Mouse (Mus musculus) right cerebral cortex, postnatal 10 days (tissue): ENCODE results near the gene Slc39a10.
"Not testable (repeated sequence)": the region's sequence is repeated elsewhere in the genome, so short reads cannot be mapped to it uniquely, and the experiment has no call there.

Experiments used
- DNase-seq, 2 experiments: peaks; one replicate each; pipeline ENCODE4 v3.0.0; 2021; ENCODE audit warnings: low spot score in 2 of 2

Slc39a10 gene

DNA sequence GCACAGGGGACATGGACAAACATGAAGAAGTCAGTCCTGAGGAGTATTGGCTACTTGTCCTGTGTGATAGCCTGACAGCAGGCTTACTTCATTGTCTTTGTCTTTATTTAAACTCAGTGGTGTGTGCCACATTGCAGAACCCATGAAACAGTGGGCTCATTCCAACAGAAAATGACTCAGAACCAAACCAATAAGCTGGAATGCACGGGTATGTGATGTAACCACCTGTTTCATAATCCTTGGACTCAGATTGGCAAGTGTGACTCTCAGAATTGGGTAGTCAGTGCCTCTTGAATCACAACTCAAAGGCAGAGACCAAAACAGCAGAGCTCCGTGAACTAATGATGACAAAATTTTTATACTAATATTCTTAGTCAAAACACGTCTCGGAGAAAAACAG lies 110.4 kb downstream of the Slc39a10 start:
- DNase-seq = not testable (repeated sequence)

DNA sequence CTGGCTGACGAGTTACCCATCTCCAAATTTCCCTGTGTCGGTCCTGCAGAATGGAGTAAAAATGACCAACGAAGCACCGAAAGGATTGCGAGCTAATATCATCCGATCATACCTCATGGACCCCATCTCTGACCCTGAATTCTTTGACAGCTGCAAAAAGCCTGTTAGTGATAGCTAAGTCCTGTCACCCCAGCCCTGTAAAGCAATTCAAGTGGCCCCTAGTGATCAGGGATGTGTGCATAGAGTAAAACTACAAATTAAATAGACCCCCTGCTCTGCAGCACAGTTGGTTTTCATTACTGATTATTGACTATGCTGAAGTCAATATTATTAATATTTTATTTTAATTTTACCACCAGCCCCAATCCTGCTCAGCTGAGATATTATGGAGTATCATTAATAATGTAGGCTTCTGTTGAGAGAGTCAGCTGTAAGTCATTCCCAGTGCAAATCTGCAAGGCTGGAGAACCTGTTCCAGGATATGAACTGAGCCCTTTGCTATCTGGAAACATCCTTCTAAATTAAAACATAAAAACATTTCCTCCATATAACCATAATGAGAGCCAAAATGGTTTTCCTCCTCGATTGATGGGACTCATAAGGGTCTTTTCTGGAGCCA lies 122.5 kb downstream of the Slc39a10 start:
- not testable (repeated sequence) for DNase-seq

DNA sequence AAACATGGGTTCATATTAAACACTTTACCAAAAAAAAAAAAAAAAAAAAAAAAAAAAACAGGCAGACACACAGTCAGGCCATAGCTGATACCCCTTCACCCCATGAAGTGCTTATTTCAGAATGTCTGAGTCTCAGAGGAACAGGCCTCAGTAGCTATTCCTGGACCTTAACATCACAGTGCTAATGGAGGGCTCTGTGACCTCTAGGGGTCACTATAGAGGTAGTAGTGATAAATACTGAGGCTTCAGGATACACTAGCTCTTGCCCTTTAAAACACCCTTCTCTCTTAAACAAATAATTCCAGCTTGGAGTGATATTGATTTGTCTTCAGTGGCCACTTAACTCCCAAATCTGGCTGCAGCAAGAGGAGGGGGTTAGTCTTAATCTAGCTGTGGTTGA lies 123.3 kb downstream of the Slc39a10 start:
- DNase-seq = not testable (repeated sequence)

DNA sequence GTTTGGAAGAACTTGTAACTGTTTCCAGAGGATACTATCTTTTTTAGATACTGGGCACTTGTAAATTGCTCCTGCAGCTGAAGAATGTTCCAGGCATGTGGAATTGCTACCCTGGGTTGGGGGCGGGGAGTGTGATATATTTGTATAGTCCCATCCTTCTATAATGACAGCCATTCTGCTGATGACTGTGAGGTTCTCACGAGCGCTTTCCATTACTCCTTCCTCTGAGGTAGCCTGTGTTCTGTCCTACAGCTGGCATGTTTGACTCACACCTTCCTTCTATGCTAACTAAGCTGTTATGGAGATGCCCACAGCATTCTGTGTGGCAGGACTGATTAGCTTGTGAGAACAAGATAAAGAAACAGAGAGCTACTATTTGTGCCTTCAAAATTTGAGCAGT lies 128.1 kb downstream of the Slc39a10 start:
- DNase-seq = not testable (repeated sequence)
